Mouse (Mus musculus): ENCODE data around the gene Cfi. TPM values are rescaled to one million over a fixed set of nuclear protein-coding genes. Genes with fewer than 3 reads are reported as not detected.
A peak's percentile ranks its signal among the peaks of the same experiment; 100 is the strongest.

The Cfi gene
- polyA plus RNA-seq, 1 experiment from 2014 or later, result 0.08 TPM

DNA sequence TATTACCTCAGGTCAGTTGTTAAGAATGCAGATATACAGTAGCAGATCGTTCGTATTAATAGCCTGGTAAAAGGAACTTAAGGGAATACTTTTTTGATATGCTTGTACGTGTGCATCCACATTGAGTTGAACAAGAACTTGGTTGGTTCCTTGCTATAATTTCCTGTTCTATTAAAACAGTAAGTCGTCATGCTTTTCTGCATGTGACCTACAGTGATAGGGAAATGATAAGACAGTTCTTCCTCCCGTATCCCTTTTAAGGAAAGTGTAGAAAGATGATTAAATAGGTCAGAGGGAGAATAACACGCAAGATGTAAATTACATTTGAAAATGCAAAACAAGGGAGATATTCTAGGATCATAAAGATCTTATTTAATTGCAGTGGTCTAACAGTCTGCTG is 1.3 kb downstream of the Cfi start:
- H3K9ac ChIP-seq (ENCODE audit: low read length), result no peak overlapping the region
- no peaks in the 10 kb centered on the region for H3K4me1 ChIP-seq (replicated peaks; ENCODE audit: control insufficient read depth, insufficient read depth, low read length)
- no peak overlapping the region for H3K27ac ChIP-seq (ENCODE audit: low read depth, low read length)
- no peak overlapping the region for H3K4me2 ChIP-seq (ENCODE audit: low read depth, low read length, severe bottlenecking)
- 89% methylated on average over 6 of the region's 6 CpGs for WGBS
- H3K36me3 ChIP-seq (ENCODE audit: control insufficient read depth, insufficient read depth, low read length), result no peaks in the 10 kb centered on the region
- no peak for ATAC-seq (replicated peaks; ENCODE audit: low FRiP score)
- no peak for DNase-seq (ENCODE audit: low spot score)
- H3K9me3 ChIP-seq (ENCODE audit: control insufficient read depth, low read length), result no peaks in the 10 kb centered on the region
- H3K4me3 ChIP-seq (ENCODE audit: low read depth, low read length), result no peak overlapping the region
- no peaks in the 10 kb centered on the region for H3K27me3 ChIP-seq (ENCODE audit: control insufficient read depth, insufficient read depth, low read length)

DNA sequence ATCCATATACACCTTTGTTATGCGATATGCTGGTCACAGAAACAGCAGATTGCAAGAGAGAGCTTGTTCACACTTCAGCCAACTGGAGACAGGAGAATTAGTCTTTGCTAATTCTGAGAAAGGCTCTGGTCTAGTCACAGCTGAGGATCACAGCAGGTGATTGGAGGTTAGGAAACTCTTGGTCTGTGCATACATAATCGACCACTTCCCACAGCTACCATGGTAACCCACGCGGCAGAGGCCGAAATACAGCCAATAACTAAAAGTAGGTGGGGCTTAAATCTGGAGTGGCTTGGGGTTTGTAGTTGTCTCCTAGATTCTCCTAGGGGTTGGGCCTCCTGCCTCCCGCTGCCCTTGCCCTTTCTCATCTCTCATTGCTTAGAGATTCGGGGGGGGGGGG is 2.3 kb downstream of the Cfi start:
- no peak for DNase-seq (ENCODE audit: low spot score)
- H3K27ac ChIP-seq (ENCODE audit: low read depth, low read length), result no peak overlapping the region
- H3K27me3 ChIP-seq (ENCODE audit: control insufficient read depth, insufficient read depth, low read length), result no peaks in the 10 kb centered on the region
- H3K4me3 ChIP-seq (ENCODE audit: low read depth, low read length), result no peak overlapping the region
- no peaks in the 10 kb centered on the region for H3K36me3 ChIP-seq (ENCODE audit: control insufficient read depth, insufficient read depth, low read length)
- ATAC-seq (replicated peaks; ENCODE audit: low FRiP score), result no peak; the same call in 1 of the 2 replicates
- no peaks in the 10 kb centered on the region for H3K4me1 ChIP-seq (replicated peaks; ENCODE audit: control insufficient read depth, insufficient read depth, low read length)
- 55% methylated on average over 7 of the region's 7 CpGs for WGBS
- H3K4me2 ChIP-seq (ENCODE audit: low read depth, low read length, severe bottlenecking), result no peak overlapping the region
- no peaks in the 10 kb centered on the region for H3K9me3 ChIP-seq (ENCODE audit: control insufficient read depth, low read length)
- no peak overlapping the region for H3K9ac ChIP-seq (ENCODE audit: low read length)

DNA sequence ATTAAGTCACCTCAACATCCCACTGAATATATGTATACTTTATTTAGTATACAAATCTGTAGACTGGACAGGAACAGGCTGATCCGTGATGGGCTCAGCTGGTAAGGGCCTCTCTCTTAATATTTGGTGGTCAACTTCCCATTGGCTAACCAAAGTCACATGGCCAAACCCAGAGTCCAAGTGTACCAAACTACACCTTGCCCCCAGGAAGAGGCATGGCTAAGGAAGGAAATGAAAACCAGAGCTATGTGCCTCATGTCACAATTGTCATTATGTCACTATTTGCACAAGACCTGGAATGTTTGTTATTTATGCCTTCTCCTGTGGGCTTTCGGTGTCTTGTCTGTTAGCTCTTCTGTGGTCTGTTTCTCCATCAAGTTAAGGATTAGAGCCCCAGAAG is 10.2 kb downstream of the Cfi start:
- H3K27me3 ChIP-seq (ENCODE audit: control insufficient read depth, insufficient read depth, low read length), result no peaks in the 10 kb centered on the region
- H3K4me2 ChIP-seq (ENCODE audit: low read depth, low read length, severe bottlenecking), result no peak overlapping the region
- H3K27ac ChIP-seq (ENCODE audit: low read depth, low read length), result no peak overlapping the region
- no peaks in the 10 kb centered on the region for H3K9me3 ChIP-seq (ENCODE audit: control insufficient read depth, low read length)
- H3K9ac ChIP-seq (ENCODE audit: low read length), result no peak overlapping the region
- H3K4me3 ChIP-seq (ENCODE audit: low read depth, low read length), result no peak overlapping the region
- WGBS, result 84% methylated on average over 2 of the region's 2 CpGs
- ATAC-seq (replicated peaks; ENCODE audit: low FRiP score) (no peak), DNase-seq (ENCODE audit: low spot score) (no peak)
- no peaks in the 10 kb centered on the region for H3K4me1 ChIP-seq (replicated peaks; ENCODE audit: control insufficient read depth, insufficient read depth, low read length)
- no peaks in the 10 kb centered on the region for H3K36me3 ChIP-seq (ENCODE audit: control insufficient read depth, insufficient read depth, low read length)

DNA sequence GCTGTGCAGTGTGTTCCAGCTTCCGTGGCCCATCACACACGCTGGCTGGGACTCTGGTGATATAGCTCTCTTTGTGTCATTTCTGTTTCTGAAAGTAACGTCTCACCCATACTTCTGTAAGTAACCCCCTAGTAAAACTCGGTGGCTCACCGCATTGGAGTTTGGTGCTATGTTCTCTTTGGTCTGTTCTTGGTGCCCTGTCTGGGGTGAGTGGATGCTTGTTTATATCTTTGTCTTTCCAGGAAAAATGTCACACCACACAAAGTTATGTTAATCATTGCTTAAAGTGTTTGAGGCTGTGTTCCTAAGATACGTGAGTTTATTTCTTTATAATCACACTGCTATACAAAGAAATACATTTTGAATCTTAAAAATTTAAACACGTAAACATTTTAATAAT is 11.2 kb downstream of the Cfi start:
- Histone ChIP-seq H3K27ac (ENCODE audit: low read depth, low read length) (no peak overlapping the region), H3K36me3 (ENCODE audit: control insufficient read depth, insufficient read depth, low read length) (no peaks in the 10 kb centered on the region), H3K27me3 (ENCODE audit: control insufficient read depth, insufficient read depth, low read length) (no peaks in the 10 kb centered on the region), H3K4me2 (ENCODE audit: low read depth, low read length, severe bottlenecking) (no peak overlapping the region), H3K4me1 (replicated peaks; ENCODE audit: control insufficient read depth, insufficient read depth, low read length) (no peaks in the 10 kb centered on the region), H3K9me3 (ENCODE audit: control insufficient read depth, low read length) (no peaks in the 10 kb centered on the region), H3K9ac (ENCODE audit: low read length) (no peak overlapping the region), H3K4me3 (ENCODE audit: low read depth, low read length) (no peak overlapping the region)
- WGBS, result 86% methylated on average over 7 of the region's 7 CpGs
- DNase-seq (ENCODE audit: low spot score) (no peak), ATAC-seq (replicated peaks; ENCODE audit: low FRiP score) (no peak)

DNA sequence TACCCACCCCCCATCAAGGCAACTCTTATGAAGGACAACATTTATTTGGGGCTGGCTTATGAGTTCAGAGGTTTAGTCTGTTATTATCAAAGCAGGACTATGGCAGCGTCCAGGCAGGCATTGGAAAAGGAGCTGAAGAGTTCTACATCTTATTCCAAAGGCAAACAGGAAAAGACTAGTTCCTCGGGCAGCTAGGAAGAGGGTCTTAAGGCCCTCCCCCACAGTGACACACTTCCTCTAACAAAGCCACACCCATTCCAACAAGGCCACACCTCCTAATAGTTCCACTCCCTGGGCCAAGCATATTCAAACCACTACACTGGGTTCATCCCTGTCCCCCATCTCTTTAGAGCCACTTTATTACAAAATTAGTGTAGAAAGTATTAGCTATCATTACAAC is 26.9 kb downstream of the Cfi start:
- H3K27me3 ChIP-seq (ENCODE audit: control insufficient read depth, insufficient read depth, low read length), result no peaks in the 10 kb centered on the region
- no peaks in the 10 kb centered on the region for H3K9me3 ChIP-seq (ENCODE audit: control insufficient read depth, low read length)
- DNase-seq (ENCODE audit: low spot score), result no peak
- WGBS, result 82% methylated on average over 2 of the region's 2 CpGs
- H3K27ac ChIP-seq (ENCODE audit: low read depth, low read length), result no peak overlapping the region
- H3K4me3 ChIP-seq (ENCODE audit: low read depth, low read length), result no peak overlapping the region
- H3K4me2 ChIP-seq (ENCODE audit: low read depth, low read length, severe bottlenecking), result no peak overlapping the region
- H3K4me1 ChIP-seq (replicated peaks; ENCODE audit: control insufficient read depth, insufficient read depth, low read length), result no peaks in the 10 kb centered on the region
- no peaks in the 10 kb centered on the region for H3K36me3 ChIP-seq (ENCODE audit: control insufficient read depth, insufficient read depth, low read length)
- H3K9ac ChIP-seq (ENCODE audit: low read length), result no peak overlapping the region
- no peak for ATAC-seq (replicated peaks; ENCODE audit: low FRiP score)

DNA sequence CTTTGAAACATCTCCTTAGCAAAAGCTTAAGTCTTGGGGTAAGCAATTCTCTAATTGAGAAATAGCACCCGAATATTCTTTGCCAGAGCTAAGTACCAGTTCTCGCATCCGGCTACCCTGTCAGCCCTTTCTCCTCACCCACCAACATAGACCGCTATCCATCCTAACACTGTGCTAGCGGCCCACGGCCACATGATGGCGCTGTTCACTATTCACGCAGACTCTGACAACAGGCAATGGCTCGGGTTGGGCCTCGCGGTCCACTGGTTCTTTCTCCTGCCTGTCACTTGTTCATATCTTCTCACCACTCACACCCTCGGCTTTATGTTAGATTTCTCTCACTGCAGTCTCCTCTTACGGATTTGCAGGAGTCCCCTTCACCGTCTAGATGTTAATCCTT is 28.0 kb downstream of the Cfi start:
- H3K9ac ChIP-seq (ENCODE audit: low read length), result no peak overlapping the region
- ATAC-seq (replicated peaks; ENCODE audit: low FRiP score) (no peak), DNase-seq (ENCODE audit: low spot score) (peak; percentile 57)
- H3K4me3 ChIP-seq (ENCODE audit: low read depth, low read length), result no peak overlapping the region
- H3K9me3 ChIP-seq (ENCODE audit: control insufficient read depth, low read length), result no peaks in the 10 kb centered on the region
- H3K27me3 ChIP-seq (ENCODE audit: control insufficient read depth, insufficient read depth, low read length), result no peaks in the 10 kb centered on the region
- no peaks in the 10 kb centered on the region for H3K36me3 ChIP-seq (ENCODE audit: control insufficient read depth, insufficient read depth, low read length)
- 51% methylated on average over 14 of the region's 14 CpGs for WGBS
- no peaks in the 10 kb centered on the region for H3K4me1 ChIP-seq (replicated peaks; ENCODE audit: control insufficient read depth, insufficient read depth, low read length)
- H3K27ac ChIP-seq (ENCODE audit: low read depth, low read length), result no peak overlapping the region
- no peak overlapping the region for H3K4me2 ChIP-seq (ENCODE audit: low read depth, low read length, severe bottlenecking)

DNA sequence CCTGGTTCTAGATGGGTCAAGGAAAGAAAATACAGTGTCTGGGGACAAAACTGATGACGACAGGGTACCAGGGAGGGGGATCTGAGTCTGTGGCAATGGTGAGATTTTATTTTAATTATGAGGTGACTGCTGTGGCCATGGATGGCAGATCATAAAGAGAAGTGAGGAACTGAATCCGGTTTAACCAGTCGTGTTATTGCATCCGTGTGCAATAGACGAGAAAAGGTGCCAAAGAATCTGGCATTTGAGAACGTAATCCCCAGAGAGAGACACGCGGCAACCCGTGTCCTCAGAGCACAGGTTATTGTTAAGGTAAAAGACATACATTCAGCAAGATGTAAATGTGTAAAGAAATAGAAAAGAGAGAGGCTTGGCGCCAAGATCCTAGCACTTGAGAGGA is 41.6 kb downstream of the Cfi start:
- Histone ChIP-seq H3K4me3 (ENCODE audit: low read depth, low read length) (no peak overlapping the region), H3K4me2 (ENCODE audit: low read depth, low read length, severe bottlenecking) (no peak overlapping the region), H3K27me3 (ENCODE audit: control insufficient read depth, insufficient read depth, low read length) (no peaks in the 10 kb centered on the region), H3K27ac (ENCODE audit: low read depth, low read length) (no peak overlapping the region), H3K4me1 (replicated peaks; ENCODE audit: control insufficient read depth, insufficient read depth, low read length) (peaks cover 5% of the 10 kb centered on the region; the same call in 1 of the 2 replicates), H3K36me3 (ENCODE audit: control insufficient read depth, insufficient read depth, low read length) (no peaks in the 10 kb centered on the region), H3K9ac (ENCODE audit: low read length) (no peak overlapping the region), H3K9me3 (ENCODE audit: control insufficient read depth, low read length) (no peaks in the 10 kb centered on the region)
- 92% methylated on average over 10 of the region's 10 CpGs for WGBS
- ATAC-seq (replicated peaks; ENCODE audit: low FRiP score) (no peak), DNase-seq (ENCODE audit: low spot score) (no peak)

DNA sequence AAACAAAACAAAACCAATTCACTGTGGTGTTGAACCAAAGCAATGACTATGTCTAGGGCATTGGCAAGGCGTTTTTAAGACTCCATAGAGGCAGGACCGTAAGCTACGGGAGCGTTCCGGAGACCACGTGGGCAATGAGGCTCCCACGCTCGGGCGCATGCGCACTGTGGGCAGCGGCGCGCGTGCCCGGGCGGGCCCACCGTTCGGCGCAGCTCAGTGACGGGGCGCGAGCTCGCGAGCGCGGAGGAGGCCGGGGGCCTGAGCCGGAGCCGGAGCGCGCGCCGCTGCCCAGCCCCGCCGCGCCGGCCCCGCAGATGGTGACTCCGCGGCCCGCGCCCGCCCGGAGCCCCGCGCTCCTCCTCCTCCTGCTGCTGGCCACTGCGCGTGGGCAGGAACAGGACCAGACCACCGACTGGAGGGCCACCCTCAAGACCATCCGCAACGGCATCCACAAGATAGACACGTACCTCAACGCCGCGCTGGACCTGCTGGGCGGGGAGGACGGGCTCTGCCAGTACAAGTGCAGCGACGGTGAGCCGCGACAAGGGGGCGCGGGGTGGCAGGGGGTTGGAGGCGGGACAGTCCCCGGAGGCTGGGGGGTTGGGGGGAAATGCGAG is 42.8 kb downstream of the Cfi start, which contains the start of gene Pla2g12a:
Pla2g12a (plus strand) TSS at position 202 of the 617 bp plus-strand sequence.
- Histone ChIP-seq H3K36me3 (ENCODE audit: control insufficient read depth, insufficient read depth, low read length) (no peaks in the 10 kb centered on the region), H3K9ac (ENCODE audit: low read length) (peak within 1 kb of the TSS; percentile 69), H3K4me2 (ENCODE audit: low read depth, low read length, severe bottlenecking) (peak within 1 kb of the TSS; percentile 77), H3K27ac (ENCODE audit: low read depth, low read length) (peak within 1 kb of the TSS; percentile 57), H3K4me3 (ENCODE audit: low read depth, low read length) (peak within 1 kb of the TSS; percentile 66), H3K9me3 (ENCODE audit: control insufficient read depth, low read length) (no peaks in the 10 kb centered on the region), H3K27me3 (ENCODE audit: control insufficient read depth, insufficient read depth, low read length) (no peaks in the 10 kb centered on the region), H3K4me1 (replicated peaks; ENCODE audit: control insufficient read depth, insufficient read depth, low read length) (peaks cover 5% of the 10 kb centered on the region; the same call in 1 of the 2 replicates)
- under 1% methylated on average over 65 of the region's 66 CpGs for WGBS
- ATAC-seq (replicated peaks; ENCODE audit: low FRiP score) (peak; percentile 93), DNase-seq (ENCODE audit: low spot score) (peak; percentile 96)

DNA sequence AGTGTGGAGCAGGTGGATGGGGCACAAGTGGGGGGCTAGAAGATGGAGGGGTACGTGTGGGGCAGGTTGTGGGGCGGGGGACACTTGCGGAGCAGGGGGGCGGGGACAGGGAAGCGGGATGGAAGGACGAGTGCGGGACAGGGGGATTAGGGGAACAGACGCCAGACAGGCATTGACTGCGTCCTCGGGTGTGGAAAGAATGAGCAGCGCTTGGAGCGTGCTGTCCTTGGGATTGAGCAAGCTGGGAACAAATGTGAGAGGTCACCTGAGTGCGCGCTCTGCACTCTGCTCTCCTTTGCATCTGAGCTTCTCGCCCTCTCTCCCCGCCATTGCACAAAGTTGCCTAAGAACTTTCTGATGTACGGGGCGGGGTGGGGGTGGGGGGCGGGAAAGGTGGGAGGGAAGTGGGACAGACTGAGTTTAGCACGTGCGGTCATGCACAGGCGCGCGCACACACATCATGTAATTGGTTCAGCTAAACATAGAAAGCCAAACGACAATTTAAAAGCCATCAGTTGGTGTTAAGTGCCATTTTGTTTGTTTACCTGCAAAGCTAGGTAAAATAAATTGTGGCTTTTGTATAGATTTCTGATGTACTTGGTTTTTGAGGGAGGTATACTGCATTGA is 43.6 kb downstream of the Cfi start:
- peak overlapping the region; percentile 69 for H3K9ac ChIP-seq (ENCODE audit: low read length)
- H3K4me3 ChIP-seq (ENCODE audit: low read depth, low read length), result peak overlapping the region; percentile 66
- peaks cover 5% of the 10 kb centered on the region; the same call in 1 of the 2 replicates for H3K4me1 ChIP-seq (replicated peaks; ENCODE audit: control insufficient read depth, insufficient read depth, low read length)
- H3K27me3 ChIP-seq (ENCODE audit: control insufficient read depth, insufficient read depth, low read length), result no peaks in the 10 kb centered on the region
- DNase-seq (ENCODE audit: low spot score) (peak; percentile 69), ATAC-seq (replicated peaks; ENCODE audit: low FRiP score) (peak; percentile 71)
- peak overlapping the region; percentile 77 for H3K4me2 ChIP-seq (ENCODE audit: low read depth, low read length, severe bottlenecking)
- H3K9me3 ChIP-seq (ENCODE audit: control insufficient read depth, low read length), result no peaks in the 10 kb centered on the region
- no peaks in the 10 kb centered on the region for H3K36me3 ChIP-seq (ENCODE audit: control insufficient read depth, insufficient read depth, low read length)
- peak overlapping the region; percentile 57; the same call in 1 of the 2 replicates for H3K27ac ChIP-seq (ENCODE audit: low read depth, low read length)
- 0% methylated on average over 25 of the region's 25 CpGs for WGBS
